Mouse (Mus musculus) embryonic stem cell, embryonic (primary cell): ENCODE results near the gene Prkn.

Experiments used
- CTCF ChIA-PET, 4 experiments: fragments of 300-600 bp in 2 of 4; fragments of 350-600 bp in 2 of 4; sonication (Branson Sonifier 250); formaldehyde crosslinking; loops; one replicate each; lab custom pipeline; 2022; ENCODE audit warnings: inconsistent platforms in 2 of 4; lab: Charles Lee
- POLR2A ChIA-PET, 4 experiments: fragments of 300-600 bp in 2 of 4; fragments of 350-600 bp in 2 of 4; sonication (Branson Sonifier 250); formaldehyde crosslinking; loops; one replicate each; lab custom pipeline; 2022; ENCODE audit warnings: antibody characterized with exemption in 4 of 4, inconsistent platforms in 1 of 4; lab: Charles Lee

Gene Prkn

DNA sequence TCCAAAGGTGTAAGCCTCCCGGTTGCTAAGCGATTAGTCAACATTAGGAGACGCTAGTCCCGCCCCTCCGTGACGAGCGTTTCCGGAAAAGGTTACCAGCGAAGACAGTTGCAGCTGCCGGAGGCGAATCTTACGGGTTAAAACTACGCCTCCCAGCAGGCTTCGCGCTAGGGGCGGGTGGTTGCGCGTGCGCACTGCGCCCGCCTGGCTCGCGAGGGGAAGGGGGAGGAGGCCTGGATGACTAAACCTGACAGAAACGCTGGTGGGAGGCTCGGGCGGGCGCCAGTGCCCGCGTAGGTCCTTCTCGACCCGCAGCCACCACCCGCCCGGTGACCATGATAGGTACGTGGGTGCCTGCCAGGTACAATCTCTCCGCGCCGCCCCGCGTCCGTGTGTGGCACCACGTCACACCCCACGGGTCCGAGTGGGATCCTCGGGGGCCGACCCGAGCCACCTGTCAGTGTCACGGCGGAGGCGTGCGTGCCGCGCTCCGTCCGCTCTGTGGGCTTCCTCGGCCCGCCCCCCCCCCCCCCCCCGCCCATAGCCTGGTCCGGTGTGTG, at the start of gene Prkn, which contains the start of gene Pacrg:
Gene Prkn (plus strand): TSS at position 237 of the 560 bp plus-strand sequence.
Gene Pacrg (minus strand): TSS at position 164 of the 560 bp plus-strand sequence.
- CTCF ChIA-PET: interaction anchor here in 2 of 4 experiments (0.6 kb wide), 2 partner anchors 20 to 514 kb away, joined by 3 to 4 read pairs; no protein-coding TSS in a partner anchor
- POLR2A ChIA-PET: interaction anchor here in 2 of 4 experiments (0.6 to 0.9 kb wide), 3 partner anchors 342 to 451 kb away, joined by 3 to 4 read pairs (median 3); no protein-coding TSS in a partner anchor

DNA sequence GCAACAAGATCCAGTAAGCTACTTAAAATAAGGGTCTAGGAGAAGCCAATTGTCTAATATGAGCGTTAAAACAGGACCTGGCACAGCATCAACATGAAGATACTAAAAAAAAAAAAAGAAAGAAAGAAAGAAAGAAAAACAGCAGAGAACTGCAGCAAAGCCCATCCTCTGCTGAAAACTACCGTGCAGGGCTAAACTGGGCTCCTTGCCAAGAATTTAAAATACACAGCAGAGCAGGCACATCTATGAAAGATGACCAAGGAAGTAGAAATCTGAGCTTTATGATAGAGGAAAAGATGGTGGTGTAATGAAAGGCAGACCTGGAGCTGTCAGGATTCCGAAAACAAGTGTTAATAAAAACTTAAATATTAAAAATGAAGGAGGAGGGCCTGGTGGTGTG, 48.5 kb upstream of the Prkn start:
- ChIA-PET POLR2A (no interaction called here), CTCF (no interaction called here)

DNA sequence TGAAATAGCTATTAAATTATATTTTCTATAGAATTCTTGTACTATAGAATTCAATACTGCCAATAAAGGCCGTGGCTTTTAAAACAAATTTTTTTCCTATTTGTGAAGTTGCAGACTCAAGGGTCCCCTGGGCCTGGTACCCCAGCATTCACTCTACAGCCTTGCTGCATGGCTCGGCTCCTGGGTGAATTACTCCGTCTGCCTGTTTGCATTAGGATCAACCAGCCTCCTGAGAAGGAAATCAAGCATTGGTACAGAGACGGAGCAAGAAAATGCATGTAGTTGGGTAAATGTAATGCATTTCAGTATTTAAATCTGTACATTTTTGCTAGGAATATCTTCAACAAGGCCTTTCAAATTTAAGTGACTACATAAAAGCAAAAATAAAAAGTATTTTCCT, 33.5 kb upstream of the Prkn start:
- POLR2A ChIA-PET: no interaction called here
- CTCF ChIA-PET: no interaction called here

DNA sequence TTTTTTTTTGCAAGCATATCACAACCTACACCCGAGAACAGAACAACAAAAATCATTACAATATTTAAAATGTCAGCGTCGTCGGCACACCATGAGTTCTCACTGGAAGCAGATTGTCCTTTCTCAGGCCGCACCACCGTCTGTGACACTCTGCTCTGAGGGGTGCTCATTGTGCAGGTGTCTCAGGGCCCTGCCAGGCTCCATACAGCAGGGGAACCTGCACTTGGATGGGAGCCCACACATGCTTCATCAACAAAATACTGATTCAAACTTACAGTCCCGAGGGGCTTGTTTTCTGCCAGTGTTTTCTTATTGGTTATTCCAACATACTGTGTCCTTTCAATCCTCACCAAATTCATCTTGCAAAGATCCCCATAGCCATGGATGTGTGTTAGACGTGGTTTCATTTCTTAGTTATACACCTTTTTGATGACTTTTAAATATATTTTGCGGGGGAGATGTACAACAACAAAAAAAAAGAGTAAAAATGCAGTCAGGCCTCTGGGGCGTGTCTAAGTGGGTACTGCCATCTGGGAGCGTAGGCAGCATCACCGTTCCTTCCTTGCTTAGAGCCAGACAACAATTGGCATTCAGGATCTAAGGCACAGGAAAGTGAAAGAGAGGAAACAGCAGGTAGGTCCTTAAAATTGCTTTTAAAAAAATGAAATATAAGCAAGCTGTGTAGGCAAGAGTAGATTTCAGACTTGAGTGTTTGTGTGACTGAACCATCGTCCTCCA, 32.8 kb upstream of the Prkn start:
- CTCF ChIA-PET: no interaction called here
- POLR2A ChIA-PET: no interaction called here

DNA sequence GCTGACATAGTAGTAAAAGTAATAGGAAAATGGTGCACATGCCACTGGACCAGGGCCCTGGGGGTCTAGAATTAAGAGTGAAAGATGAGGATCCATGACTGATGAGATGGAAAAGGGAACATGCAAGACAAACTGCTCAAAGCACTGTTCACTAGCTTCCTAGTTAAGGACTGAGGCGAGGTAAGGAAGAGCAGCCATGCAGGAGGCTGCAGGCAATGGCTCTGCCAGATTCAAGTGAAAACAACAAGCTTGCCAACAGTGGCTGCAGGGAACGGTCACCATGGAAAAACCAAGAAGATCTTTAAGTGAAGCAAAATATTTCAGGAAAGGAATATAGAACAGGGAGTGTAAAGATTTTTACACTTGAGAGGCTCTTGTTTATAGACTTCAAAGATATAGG, 31.6 kb upstream of the Prkn start:
- ChIA-PET POLR2A (no interaction called here), CTCF (interaction anchor here in 1 of 4 experiments (0.6 kb wide), 1 partner anchor 1051 kb away, joined by 3 read pairs; no protein-coding TSS in a partner anchor)

DNA sequence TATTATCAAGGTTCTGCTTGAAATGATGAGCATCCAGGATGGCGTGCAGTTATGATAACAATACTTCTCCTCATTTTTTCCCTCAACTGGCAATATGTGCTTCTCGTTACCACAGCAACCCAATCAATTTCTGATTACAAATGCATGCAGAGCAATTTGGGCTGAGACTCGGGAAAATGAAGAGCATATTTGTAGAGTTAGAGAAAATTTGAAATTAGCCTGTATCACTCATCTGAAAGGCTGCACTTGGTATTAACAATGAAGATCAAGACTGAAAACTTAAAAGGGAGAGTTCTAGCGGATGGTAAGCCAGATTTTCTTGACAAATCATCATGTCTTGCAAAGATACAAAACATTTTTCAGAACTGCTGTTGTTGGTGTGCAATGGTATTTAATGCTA, 21.2 kb upstream of the Prkn start:
- POLR2A ChIA-PET: no interaction called here
- CTCF ChIA-PET: no interaction called here

DNA sequence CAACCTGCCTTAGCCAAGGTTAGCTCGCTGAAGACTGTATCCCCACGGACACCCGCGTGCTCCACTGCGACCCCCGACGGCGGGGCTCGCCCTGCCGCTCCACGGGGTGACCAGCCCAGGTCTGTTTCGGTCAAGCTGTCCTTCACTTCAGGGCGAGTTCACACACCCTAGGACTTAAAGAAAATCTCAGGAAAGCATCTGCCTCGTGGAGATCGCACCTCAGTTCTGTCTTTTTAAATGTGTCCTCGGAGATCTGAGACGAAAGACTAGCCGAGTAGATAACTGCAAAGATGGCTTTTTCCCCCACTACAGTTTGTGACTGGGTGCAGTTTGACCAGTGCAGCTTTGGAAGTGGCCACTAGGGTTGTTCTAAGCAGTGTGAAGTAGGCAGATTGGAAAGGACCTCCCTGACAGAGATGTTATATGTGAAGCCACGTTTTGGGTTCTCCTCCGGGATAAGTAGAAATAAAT, 582 bp downstream of the Prkn start:
- POLR2A ChIA-PET: interaction anchor here in 1 of 4 experiments (0.6 kb wide), 1 partner anchor 342 kb away, joined by 3 read pairs; no protein-coding TSS in a partner anchor
- CTCF ChIA-PET: interaction anchor here in 2 of 4 experiments (0.6 kb wide), 2 partner anchors 19 to 515 kb away, joined by 3 to 4 read pairs; no protein-coding TSS in a partner anchor

DNA sequence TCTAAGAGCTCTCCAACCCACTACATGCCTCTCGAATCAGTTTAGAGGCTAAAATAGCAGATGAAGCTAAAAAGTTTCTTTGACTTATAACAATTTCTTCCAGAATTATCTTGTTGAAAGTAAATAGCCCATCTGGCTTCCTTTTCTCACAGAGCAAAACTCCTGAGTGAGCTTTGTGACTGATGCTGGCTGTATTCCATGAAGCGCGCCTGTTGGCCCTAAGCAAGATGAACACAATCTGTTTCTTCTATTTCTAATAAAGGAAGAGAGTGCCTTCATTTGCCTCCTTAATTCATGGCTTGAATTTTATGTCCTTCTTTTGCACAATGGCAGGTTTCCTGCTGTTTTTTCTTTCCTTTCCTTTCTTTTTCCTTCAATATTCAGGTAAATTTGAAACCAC, 14.0 kb downstream of the Prkn start:
- POLR2A ChIA-PET: no interaction called here
- CTCF ChIA-PET: no interaction called here

DNA sequence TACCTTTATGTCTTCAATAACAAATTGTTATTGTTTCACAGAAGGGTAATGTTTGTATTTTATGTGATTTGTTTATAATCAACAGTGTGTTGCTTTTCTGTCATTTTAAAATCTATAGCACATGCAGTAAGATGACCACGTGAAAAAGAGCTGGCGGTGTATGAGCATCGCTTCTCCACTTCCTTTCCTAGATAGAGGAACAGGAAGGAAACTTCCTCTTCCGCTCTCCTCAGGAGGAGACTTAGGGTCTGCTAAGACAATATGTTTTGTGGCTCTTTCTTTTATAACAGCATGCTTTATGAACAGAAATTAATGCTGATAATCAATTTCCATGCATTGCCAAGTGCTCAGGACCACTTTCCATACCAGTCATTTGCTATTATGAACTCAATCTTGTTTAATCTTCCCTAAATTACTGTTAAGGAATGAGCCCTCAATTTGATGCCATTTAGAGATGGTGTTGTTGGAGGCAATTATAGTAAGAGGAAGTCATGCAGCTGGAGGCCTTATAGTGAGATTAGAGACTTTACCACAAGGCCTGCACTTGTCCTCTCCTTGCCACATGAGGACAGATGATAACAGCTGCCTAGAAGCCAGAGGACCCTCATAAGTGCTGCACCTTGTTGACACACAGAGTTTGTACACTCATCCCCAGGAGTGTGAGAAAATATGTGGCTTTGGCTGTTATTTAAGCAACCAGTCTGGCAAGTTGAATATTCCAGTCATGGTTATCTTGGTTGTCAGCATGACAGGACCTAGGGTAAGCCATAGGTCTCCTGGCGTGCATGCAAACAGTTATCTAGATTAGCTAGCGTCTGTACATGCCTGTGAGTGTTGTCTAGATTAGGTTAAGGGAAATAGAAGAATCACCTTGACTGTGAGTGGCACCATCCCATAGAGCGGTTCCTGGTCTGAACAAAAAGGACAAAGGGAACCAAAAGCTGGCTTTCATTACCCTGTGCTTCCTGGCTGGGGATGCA, 34.3 kb downstream of the Prkn start:
- POLR2A ChIA-PET: no interaction called here
- CTCF ChIA-PET: no interaction called here

DNA sequence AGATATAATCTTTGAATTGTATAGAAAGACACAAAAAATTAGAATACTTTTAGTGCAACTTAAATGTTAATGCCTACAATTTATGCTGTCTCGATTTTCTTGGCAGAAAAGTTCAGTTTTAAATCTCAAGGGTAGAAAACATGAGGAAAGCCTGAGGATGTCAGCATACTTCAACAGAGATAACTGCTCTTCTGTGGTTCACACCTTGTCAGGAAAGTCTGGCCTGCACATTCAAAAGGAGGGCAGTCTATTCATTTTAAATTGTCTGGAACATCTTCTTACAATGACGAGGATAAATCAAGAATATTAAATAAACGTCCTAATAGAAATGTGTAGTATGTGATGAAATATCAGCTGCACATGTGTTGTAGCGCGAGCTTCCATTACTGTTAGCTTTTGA, 38.8 kb downstream of the Prkn start:
- POLR2A ChIA-PET: no interaction called here
- CTCF ChIA-PET: no interaction called here

DNA sequence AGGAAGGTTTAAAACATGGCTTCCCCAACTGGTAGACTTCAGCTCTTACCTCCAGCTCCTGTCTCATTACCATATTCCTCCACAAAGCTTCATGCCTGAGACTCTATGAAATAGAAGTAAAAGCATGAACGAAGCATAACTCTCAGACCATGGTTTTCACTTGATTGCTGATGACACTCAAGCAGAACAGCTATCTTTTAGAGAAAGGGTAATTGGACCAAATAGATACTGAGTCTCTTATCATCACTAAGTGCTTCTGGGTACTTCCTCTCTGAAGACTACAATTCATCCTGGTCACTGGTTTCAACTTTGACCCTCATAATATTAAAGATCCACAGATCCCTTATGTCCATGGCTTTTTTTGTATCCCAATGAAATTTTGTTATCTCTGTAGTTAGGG, 42.1 kb downstream of the Prkn start:
- CTCF ChIA-PET: no interaction called here
- POLR2A ChIA-PET: no interaction called here

DNA sequence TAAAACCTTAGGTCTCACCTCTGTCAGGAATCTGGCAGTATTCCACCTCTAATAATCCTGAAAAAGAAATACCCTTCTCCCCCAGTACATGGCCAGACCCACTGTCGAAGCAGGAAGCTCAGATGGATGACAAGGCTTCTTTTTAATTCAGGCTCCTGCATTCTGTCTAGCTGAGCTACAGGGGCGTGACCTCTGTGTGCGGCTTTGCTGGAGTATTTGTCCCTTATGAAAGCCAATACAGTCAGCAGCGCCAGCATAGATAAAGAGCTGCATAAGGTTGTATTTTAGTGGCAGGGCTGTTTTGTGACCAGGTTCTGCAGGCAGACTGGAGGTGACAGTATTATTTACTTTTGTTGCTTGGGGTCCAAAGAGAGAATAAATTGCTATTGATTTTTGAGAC, 47.7 kb downstream of the Prkn start:
- ChIA-PET POLR2A (interaction anchor here in 2 of 4 experiments (0.7 to 1.0 kb wide), 4 partner anchors 18 to 198 kb away, joined by 3 read pairs; no protein-coding TSS in a partner anchor), CTCF (no interaction called here)

DNA sequence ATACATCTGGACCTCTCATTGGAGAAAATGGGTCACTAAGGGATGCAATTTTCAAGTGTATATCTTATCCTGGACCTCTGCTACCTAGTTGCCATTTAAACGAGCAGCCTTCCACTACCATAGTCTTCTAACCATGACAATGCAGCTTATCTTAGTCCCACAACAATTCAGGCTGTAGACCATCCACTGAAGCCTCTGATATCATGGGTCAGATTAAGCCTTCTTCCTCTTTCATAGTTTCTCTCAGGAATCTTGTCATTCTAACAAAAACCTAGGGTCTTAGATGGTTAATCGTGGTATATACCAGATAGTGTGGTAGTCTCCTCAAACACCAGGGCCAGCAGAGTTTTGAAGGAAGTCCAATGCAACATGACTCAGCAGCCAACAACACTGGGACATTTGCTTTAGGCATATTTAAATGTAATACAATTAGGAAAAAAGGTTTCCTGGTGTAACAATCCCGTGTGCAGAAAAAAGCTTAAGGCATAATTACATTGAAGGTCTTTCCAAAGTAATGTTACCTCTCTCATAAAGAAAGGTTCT, 61.6 kb downstream of the Prkn start:
- CTCF ChIA-PET: no interaction called here
- POLR2A ChIA-PET: interaction anchor here in 1 of 4 experiments (0.5 kb wide), 1 partner anchor 1634 kb away, joined by 4 read pairs; no protein-coding TSS in a partner anchor

DNA sequence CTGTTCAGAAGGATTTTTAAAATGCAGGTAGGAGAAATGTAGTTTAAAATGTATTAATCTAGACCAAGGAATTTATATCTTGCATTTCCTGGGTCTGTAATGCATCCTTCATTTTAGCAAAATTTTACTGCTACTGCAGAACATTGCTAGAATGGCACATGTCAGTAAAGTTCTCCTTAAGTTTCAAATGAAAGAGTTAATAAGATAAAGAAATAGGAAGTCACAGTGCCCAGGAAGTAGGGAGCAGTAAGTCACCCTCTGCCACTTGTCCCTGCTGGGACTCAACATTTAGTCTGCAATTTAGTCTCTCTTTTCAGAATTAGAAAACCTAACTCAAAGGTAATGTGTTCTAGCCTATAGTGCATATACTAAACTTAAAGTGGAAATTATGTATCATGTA, 96.5 kb downstream of the Prkn start:
- ChIA-PET CTCF (no interaction called here), POLR2A (no interaction called here)

DNA sequence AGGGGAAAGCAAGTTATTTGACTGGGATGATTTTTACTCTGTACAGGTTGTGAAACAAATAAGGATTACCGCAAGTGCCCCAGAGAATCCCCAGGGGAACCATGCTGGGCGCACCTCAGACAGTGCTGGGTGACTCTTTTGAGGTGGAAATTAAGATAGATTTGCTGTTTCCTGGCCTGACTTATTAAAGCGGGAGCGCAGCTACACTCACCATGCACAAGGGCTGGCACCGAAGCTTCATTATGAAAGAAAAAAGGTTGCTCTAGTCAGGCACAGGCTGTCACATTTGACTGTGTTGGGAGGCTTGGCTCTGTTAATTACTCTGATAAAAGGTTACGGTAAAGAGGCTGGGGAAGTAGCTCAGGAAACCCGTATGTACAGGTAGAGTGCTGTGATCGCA, 97.7 kb downstream of the Prkn start:
- CTCF ChIA-PET: no interaction called here
- POLR2A ChIA-PET: interaction anchor here in 1 of 4 experiments (0.5 kb wide), 1 partner anchor 148 kb away, joined by 3 read pairs; no protein-coding TSS in a partner anchor

DNA sequence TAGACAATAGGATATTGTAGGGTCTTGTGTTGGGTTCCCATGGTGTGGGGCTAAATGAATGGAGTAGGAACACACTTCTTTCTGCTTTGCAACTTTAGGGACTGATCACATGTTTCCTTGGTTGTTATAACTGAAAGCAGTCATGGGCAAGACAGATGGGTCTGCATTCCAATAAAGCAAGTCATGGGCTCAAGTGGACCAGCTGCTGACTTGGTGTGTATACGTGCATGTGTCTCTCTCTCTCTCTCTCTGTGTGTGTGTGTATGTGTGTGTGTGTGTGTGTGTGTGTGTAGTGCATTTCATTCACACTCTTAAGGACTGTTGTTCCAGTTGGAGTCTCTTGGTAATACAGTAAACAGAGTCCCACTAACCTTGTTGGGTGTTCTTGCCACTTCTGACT, 98.6 kb downstream of the Prkn start:
- CTCF ChIA-PET: interaction anchor here in 1 of 4 experiments (0.5 kb wide), 1 partner anchor 387 kb away, joined by 7 read pairs; no protein-coding TSS in a partner anchor
- POLR2A ChIA-PET: no interaction called here

DNA sequence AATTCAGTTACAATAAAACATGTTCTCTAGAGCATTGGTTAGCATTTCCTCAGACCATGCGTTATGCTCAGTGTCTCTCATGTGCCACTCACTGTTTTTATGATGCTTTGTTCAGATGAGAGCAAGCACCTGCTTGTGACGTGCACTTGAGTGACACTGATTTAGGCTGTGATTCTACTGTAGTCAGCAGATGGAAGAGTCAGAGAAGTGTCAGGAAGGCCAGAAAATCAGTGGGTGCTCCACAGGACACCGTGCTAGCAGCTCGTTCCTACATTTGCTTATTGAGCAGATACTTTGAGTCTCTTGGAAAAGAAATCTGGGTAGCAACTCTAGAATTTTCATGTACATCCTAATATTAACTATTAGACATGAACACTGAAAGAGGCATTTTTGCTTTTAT, 106.4 kb downstream of the Prkn start:
- ChIA-PET POLR2A (no interaction called here), CTCF (interaction anchor here in 1 of 4 experiments (0.7 kb wide), 1 partner anchor 1779 kb away, joined by 5 read pairs; no protein-coding TSS in a partner anchor)

DNA sequence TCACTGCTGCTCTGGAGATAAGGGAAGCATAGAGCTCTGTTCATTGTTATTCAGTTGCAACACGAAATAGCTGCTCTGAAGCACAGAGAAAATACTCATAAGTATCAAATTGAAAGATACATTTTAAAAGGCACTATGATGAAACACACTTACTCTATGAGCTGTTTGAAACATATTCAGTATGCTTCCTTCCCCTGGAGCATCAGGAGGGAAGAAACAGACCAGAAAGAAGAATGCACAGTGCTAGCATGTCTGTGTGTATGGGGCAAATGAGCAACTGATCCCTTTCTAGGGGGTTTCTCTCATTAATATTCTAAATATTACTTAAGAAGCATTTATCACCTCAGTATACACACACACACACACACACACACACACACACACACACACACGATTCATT, 107.4 kb downstream of the Prkn start:
- CTCF ChIA-PET: no interaction called here

More for the DNA sequence above, 107.4 kb downstream of the Prkn start:
- POLR2A ChIA-PET: no interaction called here
